Mouse (Mus musculus): ENCODE data around the gene Ell.

- TF ChIP-seq USF1 (IDR thresholded peaks at IDR 0.05; ENCODE audit: low read depth) (no peak), POLR2A (IDR thresholded peaks at IDR 0.05; ENCODE audit: insufficient read length, low read depth) (no peak), MAX (IDR thresholded peaks at IDR 0.05; ENCODE audit: low read depth) (no peak)
Measured at GRCm38 (mm10) chr8:70596216-70596615, 57.0 kb downstream of the Ell start.
